Mouse (Mus musculus): Measurements from ENCODE around the gene Gm4869. TPM values are rescaled to one million over a fixed set of nuclear protein-coding genes. Genes with fewer than 3 reads are reported as not detected.

The Gm4869 gene
- polyA plus RNA-seq, 1 experiment, result not detected

- Histone ChIP-seq H3K27ac (ENCODE audit: control insufficient read depth, insufficient read depth, low read depth, low read length, poor library complexity) (peak overlapping the region; percentile 94), H3K4me3 (replicated peaks; ENCODE audit: control insufficient read depth, low read depth, low read length) (peak overlapping the region; percentile 79), H3K4me1 (ENCODE audit: control insufficient read depth, insufficient read depth, low read length) (peaks cover 20% of the 10 kb centered on the region)
- WGBS, result 22% methylated on average over 14 of the region's 14 CpGs
- TF ChIP-seq POLR2A (IDR thresholded peaks at IDR 0.05; ENCODE audit: borderline replicate concordance, control insufficient read depth, low read depth, low read length) (no peak), CTCF (IDR thresholded peaks at IDR 0.05; ENCODE audit: control insufficient read depth, insufficient read depth, low read length) (no peak)
These were observed 62.2 kb downstream of the Gm4869 start for GRCm38 (mm10) chr5:140507466-140508208.

DNA sequence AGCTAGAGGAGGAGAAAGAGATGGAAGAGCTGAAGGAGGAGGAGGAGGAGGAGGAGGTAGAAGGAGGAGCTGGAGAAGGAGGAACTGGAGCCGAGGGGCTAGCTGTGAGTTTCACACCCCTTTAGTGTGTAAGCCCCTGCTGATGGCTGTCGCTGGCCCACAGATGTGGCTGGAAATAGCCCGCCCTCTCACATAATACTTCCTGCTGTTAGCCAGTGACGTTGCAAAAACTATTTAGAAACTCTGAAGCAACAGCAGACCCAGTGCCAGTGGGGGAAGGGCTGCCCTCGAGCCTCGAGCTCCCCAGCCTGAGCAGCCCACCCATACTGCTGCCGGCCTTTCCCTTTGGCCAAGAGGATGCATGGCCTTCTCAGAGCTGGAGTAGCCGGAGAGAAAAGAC lies 63.2 kb downstream of the Gm4869 start:
- peak overlapping the region; percentile 79 for H3K4me3 ChIP-seq (replicated peaks; ENCODE audit: control insufficient read depth, low read depth, low read length)
- WGBS, result 3% methylated on average over 8 of the region's 8 CpGs
- peaks cover 21% of the 10 kb centered on the region for H3K4me1 ChIP-seq (ENCODE audit: control insufficient read depth, insufficient read depth, low read length)
- no peak for TF ChIP-seq POLR2A (IDR thresholded peaks at IDR 0.05; ENCODE audit: borderline replicate concordance, control insufficient read depth, low read depth, low read length)
- no peak for TF ChIP-seq CTCF (IDR thresholded peaks at IDR 0.05; ENCODE audit: control insufficient read depth, insufficient read depth, low read length)
- H3K27ac ChIP-seq (ENCODE audit: control insufficient read depth, insufficient read depth, low read depth, low read length, poor library complexity), result peak overlapping the region; percentile 94

- peak overlapping the region; percentile 79 for H3K4me3 ChIP-seq (replicated peaks; ENCODE audit: control insufficient read depth, low read depth, low read length)
- TF ChIP-seq POLR2A (IDR thresholded peaks at IDR 0.05; ENCODE audit: borderline replicate concordance, control insufficient read depth, low read depth, low read length), result no peak
- no peak for TF ChIP-seq CTCF (IDR thresholded peaks at IDR 0.05; ENCODE audit: control insufficient read depth, insufficient read depth, low read length)
- peak overlapping the region; percentile 94 for H3K27ac ChIP-seq (ENCODE audit: control insufficient read depth, insufficient read depth, low read depth, low read length, poor library complexity)
- 30% methylated on average over 9 of the region's 9 CpGs for WGBS
- peaks cover 24% of the 10 kb centered on the region for H3K4me1 ChIP-seq (ENCODE audit: control insufficient read depth, insufficient read depth, low read length)
These were observed 63.8 kb downstream of the Gm4869 start for GRCm38 (mm10) chr5:140509204-140509603.

DNA sequence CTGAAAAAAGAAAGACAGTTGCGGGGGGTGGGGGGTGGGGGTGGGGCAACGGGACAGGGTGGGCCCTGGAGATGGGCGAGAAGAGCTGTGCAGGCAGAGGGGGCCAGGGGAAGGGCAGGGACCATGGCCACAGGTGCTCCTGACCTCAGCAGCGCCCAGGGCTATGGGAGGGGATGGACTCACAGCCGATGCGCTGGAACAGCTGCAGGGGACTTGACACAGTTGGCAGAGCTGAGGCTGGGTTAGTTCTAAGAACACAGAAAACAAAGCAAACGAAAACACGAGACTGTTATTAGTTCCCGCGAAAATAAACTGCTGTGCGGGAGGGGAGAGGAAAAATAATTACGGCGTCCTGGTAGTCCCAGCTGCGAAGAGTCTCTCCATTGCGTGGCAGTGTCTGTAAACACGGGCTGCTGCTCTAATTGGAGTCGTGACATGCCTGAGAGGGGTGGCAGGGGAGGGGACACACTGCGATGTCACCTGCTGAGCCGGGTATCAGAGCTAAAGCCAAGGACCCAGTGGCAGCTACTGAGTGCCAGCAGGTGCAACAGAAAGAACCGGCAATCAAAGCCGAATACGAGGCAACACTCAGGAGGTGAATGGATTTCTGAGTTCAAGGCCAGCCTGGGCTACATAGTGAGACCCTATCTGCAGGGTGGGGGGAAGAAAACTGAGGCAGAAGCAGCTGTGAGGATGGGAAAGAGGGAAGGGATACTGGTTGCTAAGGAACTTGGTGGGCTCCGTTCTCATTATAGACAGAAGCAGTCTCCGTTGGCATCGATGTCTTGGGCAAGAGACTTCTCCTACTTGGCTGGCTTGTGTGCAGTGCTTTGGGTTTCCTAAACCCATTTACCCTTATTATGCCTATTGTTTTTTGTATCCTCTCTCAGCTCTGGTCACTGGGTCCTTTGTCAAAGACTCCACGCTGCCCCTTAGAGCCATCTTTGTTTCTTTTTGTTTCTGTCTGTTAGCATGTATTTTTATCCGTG lies 64.9 kb downstream of the Gm4869 start:
- 51% methylated on average over 27 of the region's 27 CpGs for WGBS
- no peak for TF ChIP-seq POLR2A (IDR thresholded peaks at IDR 0.05; ENCODE audit: borderline replicate concordance, control insufficient read depth, low read depth, low read length)
- no peak for TF ChIP-seq CTCF (IDR thresholded peaks at IDR 0.05; ENCODE audit: control insufficient read depth, insufficient read depth, low read length)
- Histone ChIP-seq H3K4me3 (replicated peaks; ENCODE audit: control insufficient read depth, low read depth, low read length) (no peak overlapping the region), H3K27ac (ENCODE audit: control insufficient read depth, insufficient read depth, low read depth, low read length, poor library complexity) (peak overlapping the region; percentile 72), H3K4me1 (ENCODE audit: control insufficient read depth, insufficient read depth, low read length) (peaks cover 31% of the 10 kb centered on the region)

- 45% methylated on average over 8 of the region's 8 CpGs for WGBS
- peak overlapping the region; percentile 40 for H3K27ac ChIP-seq (ENCODE audit: control insufficient read depth, insufficient read depth, low read depth, low read length, poor library complexity)
- peaks cover 22% of the 10 kb centered on the region for H3K4me1 ChIP-seq (ENCODE audit: control insufficient read depth, insufficient read depth, low read length)
- TF ChIP-seq POLR2A (IDR thresholded peaks at IDR 0.05; ENCODE audit: borderline replicate concordance, control insufficient read depth, low read depth, low read length) (no peak), CTCF (IDR thresholded peaks at IDR 0.05; ENCODE audit: control insufficient read depth, insufficient read depth, low read length) (no peak)
- no peak overlapping the region for H3K4me3 ChIP-seq (replicated peaks; ENCODE audit: control insufficient read depth, low read depth, low read length)
These were observed 68.5 kb downstream of the Gm4869 start for GRCm38 (mm10) chr5:140513921-140514320.

- no peak overlapping the region for H3K4me3 ChIP-seq (replicated peaks; ENCODE audit: control insufficient read depth, low read depth, low read length)
- 25% methylated on average over 7 of the region's 7 CpGs for WGBS
- 0 out of 2 replicates have a peak overlapping the region, but pooled peaks have one; percentile 11 for H3K27ac ChIP-seq (ENCODE audit: control insufficient read depth, insufficient read depth, low read depth, low read length, poor library complexity)
- no peak for TF ChIP-seq CTCF (IDR thresholded peaks at IDR 0.05; ENCODE audit: control insufficient read depth, insufficient read depth, low read length)
- no peak for TF ChIP-seq POLR2A (IDR thresholded peaks at IDR 0.05; ENCODE audit: borderline replicate concordance, control insufficient read depth, low read depth, low read length)
- peaks cover 22% of the 10 kb centered on the region for H3K4me1 ChIP-seq (ENCODE audit: control insufficient read depth, insufficient read depth, low read length)
These were observed 69.5 kb downstream of the Gm4869 start for GRCm38 (mm10) chr5:140514799-140515486.

GRCm38 (mm10) chr5:140517159-140517920 lies 71.9 kb downstream of the Gm4869 start:
- H3K27ac ChIP-seq (ENCODE audit: control insufficient read depth, insufficient read depth, low read depth, low read length, poor library complexity), result peak overlapping the region; percentile 39
- H3K4me3 ChIP-seq (replicated peaks; ENCODE audit: control insufficient read depth, low read depth, low read length), result no peak overlapping the region
- 73% methylated on average over 21 of the region's 21 CpGs for WGBS
- TF ChIP-seq CTCF (IDR thresholded peaks at IDR 0.05; ENCODE audit: control insufficient read depth, insufficient read depth, low read length), result no peak
- no peak for TF ChIP-seq POLR2A (IDR thresholded peaks at IDR 0.05; ENCODE audit: borderline replicate concordance, control insufficient read depth, low read depth, low read length)
- peaks cover 17% of the 10 kb centered on the region for H3K4me1 ChIP-seq (ENCODE audit: control insufficient read depth, insufficient read depth, low read length)

All from bone marrow, adult 2 months (tissue).